Mouse (Mus musculus) kidney, adult 2 months (tissue): Measurements from ENCODE around the gene Mpzl3.
A peak's percentile ranks its signal among the peaks of the same experiment; 100 is the strongest.

ENCODE experiments used
- CTCF ChIP-seq: fragments of 200-500 bp; conservative IDR thresholded peaks from 2 replicates; pipeline ENCODE4 v1.5.1; 2011; ENCODE audit warnings: low read depth, mild to moderate bottlenecking, control low read depth, low read length, moderate library complexity, mixed read lengths; ENCODE audit not compliant: insufficient read depth, insufficient read length
- POLR2A ChIP-seq: fragments of 200-500 bp; IDR thresholded peaks from one replicate; pipeline ENCODE4 v1.6.1; 2011; ENCODE audit warnings: low read depth, low read length, control low read depth

GRCm38 (mm10) chr9:45121769-45122168, 66.8 kb downstream of the Mpzl3 start:
- TF ChIP-seq CTCF (peak; percentile 92), POLR2A (no peak)
